Mouse (Mus musculus) testis, adult 2 months (tissue): Measurements from ENCODE around the gene Prkd2. TPM values are rescaled to one million over a fixed set of nuclear protein-coding genes. Genes with fewer than 3 reads are reported as not detected.

Source experiments
- H3K27ac ChIP-seq: fragments of 200-500 bp; 2 replicates; pipeline ENCODE4 v1.5.1; 2012; ENCODE audit warnings: low read depth, low read length; ENCODE audit not compliant: control insufficient read depth, insufficient read depth
- H3K27me3 ChIP-seq: fragments of 200-500 bp; 2 replicates; pipeline ENCODE4 v1.6.1; 2012; ENCODE audit warnings: mild to moderate bottlenecking, low read length, moderate library complexity; ENCODE audit not compliant: control insufficient read depth, insufficient read depth
- H3K36me3 ChIP-seq: fragments of 200-500 bp; 2 replicates; pipeline ENCODE4 v1.6.1; 2012; ENCODE audit warnings: mild to moderate bottlenecking, low read length; ENCODE audit not compliant: control insufficient read depth, insufficient read depth
- H3K4me1 ChIP-seq: fragments of 200-500 bp; 2 replicates; pipeline ENCODE4 v1.6.1; 2012; ENCODE audit warnings: low read length; ENCODE audit not compliant: control insufficient read depth, insufficient read depth
- H3K4me3 ChIP-seq: fragments of 200-500 bp; 2 replicates; pipeline ENCODE4 v1.5.1; 2012; ENCODE audit warnings: low read depth, mild to moderate bottlenecking, low read length, moderate library complexity, mixed read lengths; ENCODE audit not compliant: control insufficient read depth
- CTCF ChIP-seq: fragments of 200-500 bp; IDR thresholded peaks from 2 replicates; pipeline ENCODE4 v1.5.1; 2012; ENCODE audit warnings: low read depth, mild to moderate bottlenecking, inconsistent platforms, low read length, moderate library complexity; ENCODE audit not compliant: control insufficient read depth, insufficient read depth, insufficient replicate concordance
- POLR2A ChIP-seq: fragments of 200-500 bp; IDR thresholded peaks from 2 replicates; pipeline ENCODE4 v1.6.1; 2012; ENCODE audit warnings: low read depth, mild to moderate bottlenecking, inconsistent platforms, low read length, moderate library complexity; ENCODE audit not compliant: control insufficient read depth
- polyA plus RNA-seq: library from polyadenylated mRNA; depleted of rRNA; stranded (reverse); fragments of >200 nt; gene quantifications from 2 replicates; pipeline ENCODE4 v1.2.3, GENCODE M21; 2012

Gene Prkd2
- polyA plus RNA-seq, 1 experiment = 2.8 TPM

DNA sequence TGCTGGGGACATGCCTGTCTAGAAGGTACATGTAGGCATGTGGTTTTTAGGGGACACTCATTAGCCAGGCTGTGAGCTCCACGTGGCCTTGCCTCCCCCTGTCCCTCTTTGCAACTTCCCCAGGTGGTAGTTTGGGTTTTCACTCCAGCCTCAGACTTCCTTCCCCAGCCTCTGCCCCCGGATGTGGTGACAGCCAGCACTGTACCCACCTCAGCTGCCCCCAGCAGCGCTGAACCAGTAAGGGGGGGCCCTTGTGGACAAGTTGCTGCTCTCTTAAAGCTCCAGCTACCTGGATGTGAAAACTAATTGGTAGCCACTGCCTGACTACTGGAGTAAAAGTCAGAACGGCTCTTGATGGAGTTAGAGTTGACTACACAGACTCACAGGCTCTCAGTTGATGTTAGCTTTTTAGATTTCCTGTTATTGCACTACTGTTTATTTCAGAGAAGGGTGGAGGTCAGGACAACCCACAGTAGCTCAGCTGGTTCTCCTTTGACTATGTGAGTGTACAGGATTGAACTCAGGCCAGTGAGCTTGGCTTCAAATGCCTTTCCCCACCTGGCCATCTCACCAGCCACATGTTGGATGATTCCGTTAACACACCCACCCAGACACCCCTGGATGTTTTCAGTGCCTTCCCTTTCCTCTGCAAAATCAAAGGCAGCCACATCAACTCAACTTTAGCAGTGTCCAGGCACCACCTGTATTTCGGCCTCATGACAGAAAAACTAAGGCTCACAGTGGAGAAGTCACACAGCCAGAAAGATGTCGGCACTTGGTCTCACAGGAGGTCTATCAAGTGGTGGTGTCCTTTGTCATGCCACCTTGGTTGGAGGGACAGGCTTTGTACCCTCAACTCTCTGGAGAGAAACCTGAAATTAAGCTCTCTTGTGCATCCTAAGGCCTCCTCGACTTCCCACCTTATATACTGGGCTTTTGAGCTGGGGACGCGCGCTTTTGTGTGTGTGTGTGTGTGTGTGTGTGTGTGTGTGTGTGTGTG is 841 bp upstream of the Prkd2 start:
- Histone ChIP-seq H3K4me1 (peaks cover 40% of the 10 kb centered on the region), H3K27me3 (no peaks in the 10 kb centered on the region), H3K27ac (no peak overlapping the region), H3K4me3 (peak overlapping the region; percentile 84), H3K36me3 (peaks cover 3% of the 10 kb centered on the region)
- TF ChIP-seq CTCF = no peak
- no peak for TF ChIP-seq POLR2A

DNA sequence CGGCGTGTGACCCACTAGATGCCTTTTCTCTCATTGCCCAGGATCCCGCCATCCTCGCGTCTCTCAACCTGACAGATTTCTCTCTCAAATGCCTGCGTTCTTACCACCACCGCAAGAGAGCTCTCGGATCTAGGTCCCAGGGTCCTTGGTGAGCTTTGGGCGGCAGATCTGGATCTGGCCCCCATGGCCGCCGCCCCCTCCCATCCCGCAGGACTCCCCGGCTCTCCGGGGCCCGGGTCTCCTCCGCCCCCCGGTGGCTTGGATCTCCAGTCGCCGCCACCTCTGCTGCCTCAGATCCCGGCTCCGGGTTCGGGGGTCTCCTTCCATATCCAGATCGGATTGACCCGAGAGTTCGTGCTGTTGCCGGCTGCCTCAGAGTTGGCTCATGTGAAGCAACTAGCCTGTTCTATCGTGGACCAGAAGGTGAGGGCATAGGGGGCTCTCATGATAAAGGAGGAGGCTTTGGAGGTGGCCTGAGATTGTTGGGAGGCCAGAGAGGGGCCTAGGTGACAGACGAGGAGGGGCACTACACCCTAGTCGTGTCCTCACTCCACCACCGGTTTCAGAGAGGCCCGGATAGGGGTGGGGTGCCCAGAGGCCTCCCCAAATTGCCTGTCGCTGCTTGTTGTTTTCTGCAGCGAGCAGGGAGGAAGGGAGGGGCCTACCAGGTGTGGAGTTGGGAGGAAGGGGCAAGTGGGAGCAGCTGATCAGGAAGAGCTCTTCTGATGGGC is 904 bp downstream of the Prkd2 start:
- Histone ChIP-seq H3K4me1 (peaks cover 47% of the 10 kb centered on the region), H3K4me3 (peak overlapping the region; percentile 84), H3K36me3 (peaks cover 2% of the 10 kb centered on the region; the same call in 1 of the 2 replicates), H3K27ac (no peak overlapping the region), H3K27me3 (no peaks in the 10 kb centered on the region)
- TF ChIP-seq POLR2A (no peak), CTCF (no peak)

DNA sequence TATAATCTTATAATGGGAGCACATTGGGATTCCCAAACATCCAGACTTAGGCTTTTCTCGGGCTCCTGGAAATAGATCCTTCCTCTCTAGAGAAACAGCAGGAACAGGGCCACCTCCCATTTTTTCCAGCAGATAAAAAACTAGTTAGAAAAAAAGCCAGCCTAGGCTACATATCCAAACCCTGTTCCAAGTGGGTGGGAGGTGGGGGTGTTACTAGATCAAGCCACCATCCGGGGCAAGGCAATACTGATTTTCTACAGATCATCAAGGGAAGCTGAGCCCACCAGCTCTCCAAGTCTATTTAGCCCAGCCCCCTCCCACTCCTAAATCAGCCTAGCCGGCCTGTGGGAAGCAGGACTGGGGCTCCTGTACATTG is 2.0 kb downstream of the Prkd2 start:
- no peak overlapping the region for H3K27ac ChIP-seq
- peaks cover under 1% of the 10 kb centered on the region; the same call in 1 of the 2 replicates for H3K36me3 ChIP-seq
- H3K4me3 ChIP-seq = no peak overlapping the region

DNA sequence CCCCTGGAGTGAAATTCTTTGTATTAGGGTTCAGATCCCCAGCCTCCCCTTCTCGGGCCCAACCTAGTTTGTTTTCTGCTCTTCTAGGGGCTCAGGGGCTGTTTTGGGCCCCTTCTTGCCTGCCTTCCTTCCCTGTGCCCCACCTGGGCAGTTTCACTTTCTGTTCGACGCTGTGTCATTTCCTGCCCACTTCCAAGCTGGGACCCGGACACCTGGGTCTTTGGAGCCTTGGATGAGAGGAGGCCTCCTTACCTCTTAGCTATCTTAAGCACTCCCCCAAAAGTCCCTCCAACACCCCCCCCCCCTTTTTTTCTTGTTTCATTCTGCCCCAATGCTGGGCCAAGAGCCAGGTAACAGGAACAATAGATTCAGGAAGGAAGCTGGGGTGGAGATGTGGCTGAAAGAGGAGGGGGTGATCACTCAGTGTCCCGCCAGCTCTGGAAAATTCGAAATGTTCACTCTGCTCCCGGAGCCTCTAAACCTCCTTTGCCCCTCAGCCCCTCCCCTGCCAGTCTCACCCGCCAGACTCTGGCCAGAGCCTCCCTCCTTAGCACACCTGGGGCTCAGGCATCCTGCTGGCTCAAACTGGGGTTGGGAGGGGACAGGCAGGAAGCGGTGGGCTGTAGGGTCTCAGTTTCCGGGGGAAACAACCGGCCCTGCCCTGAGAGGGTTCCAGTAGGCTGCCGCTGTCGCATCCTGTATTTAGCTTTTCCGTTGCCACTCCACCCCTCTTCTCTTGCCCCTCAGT is 2.5 kb downstream of the Prkd2 start:
- no peaks in the 10 kb centered on the region for H3K27me3 ChIP-seq
- peak overlapping the region; percentile 38 for H3K4me3 ChIP-seq
- H3K4me1 ChIP-seq = peaks cover 51% of the 10 kb centered on the region
- no peak overlapping the region for H3K27ac ChIP-seq
- no peak for TF ChIP-seq POLR2A
- TF ChIP-seq CTCF = no peak
- H3K36me3 ChIP-seq = no peaks in the 10 kb centered on the region

More for the DNA sequence above, 2.0 kb downstream of the Prkd2 start:
- Histone ChIP-seq H3K27me3 (no peaks in the 10 kb centered on the region), H3K4me1 (peaks cover 51% of the 10 kb centered on the region)
- no peak for TF ChIP-seq CTCF
- TF ChIP-seq POLR2A = no peak

DNA sequence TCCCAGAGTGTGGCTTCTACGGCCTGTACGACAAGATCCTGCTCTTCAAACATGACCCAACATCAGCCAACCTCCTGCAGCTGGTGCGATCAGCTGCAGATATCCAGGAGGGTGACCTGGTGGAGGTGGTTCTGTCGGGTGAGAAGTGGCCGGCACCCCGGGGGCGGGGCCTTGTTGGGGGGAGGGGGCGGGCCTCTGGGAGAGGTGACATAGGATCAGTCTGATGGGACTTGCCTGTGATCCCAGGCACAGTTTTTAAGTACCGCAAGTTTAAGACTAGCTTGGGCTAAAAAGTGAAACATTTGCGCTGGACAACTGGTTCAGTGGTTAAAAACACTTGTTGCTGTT is 3.1 kb downstream of the Prkd2 start:
- Histone ChIP-seq H3K27me3 (no peaks in the 10 kb centered on the region), H3K4me1 (peaks cover 51% of the 10 kb centered on the region), H3K27ac (no peak overlapping the region), H3K36me3 (no peaks in the 10 kb centered on the region), H3K4me3 (peak overlapping the region; percentile 38)
- TF ChIP-seq CTCF (no peak), POLR2A (no peak)

DNA sequence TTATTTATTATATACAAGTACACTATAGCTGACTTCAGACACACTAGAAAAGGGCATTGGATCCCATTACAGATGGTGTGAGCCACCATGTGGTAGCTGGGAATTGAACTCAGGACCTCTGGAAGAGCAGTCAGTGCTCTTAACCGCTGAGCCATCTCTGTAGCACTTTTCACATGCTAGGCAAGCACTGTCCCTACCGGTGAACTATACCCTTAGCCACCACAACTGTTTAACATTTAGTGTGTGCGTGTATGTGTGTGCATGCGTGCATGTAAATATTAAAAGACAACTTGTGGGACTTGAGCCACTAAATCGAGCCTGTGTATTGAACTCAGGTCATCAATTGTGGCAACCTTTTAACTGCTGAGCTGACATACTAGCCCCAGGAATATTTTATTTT is 4.1 kb downstream of the Prkd2 start:
- TF ChIP-seq CTCF = no peak
- no peak for TF ChIP-seq POLR2A
- no peak overlapping the region for H3K4me3 ChIP-seq
- no peaks in the 10 kb centered on the region for H3K36me3 ChIP-seq

DNA sequence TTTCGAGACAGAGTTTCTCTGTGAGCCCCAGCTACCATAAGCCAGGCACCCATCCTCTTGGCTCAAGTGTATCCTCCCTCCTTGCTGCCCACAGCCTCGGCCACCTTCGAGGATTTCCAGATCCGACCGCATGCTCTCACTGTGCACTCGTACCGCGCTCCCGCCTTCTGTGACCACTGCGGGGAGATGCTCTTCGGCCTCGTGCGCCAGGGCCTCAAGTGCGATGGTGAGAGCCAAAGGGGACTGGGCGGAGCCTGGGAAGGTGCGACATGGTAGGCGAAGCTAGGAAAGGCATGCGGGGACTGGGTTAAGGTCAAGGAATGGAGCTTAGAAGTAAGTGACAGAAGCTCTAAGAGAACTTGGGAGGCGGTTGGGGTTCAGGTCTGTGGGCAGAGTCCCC is 4.8 kb downstream of the Prkd2 start:
- Histone ChIP-seq H3K4me3 (no peak overlapping the region), H3K36me3 (no peaks in the 10 kb centered on the region), H3K4me1 (peaks cover 38% of the 10 kb centered on the region), H3K27me3 (no peaks in the 10 kb centered on the region), H3K27ac (no peak overlapping the region)
- TF ChIP-seq POLR2A (no peak), CTCF (no peak)

More for the DNA sequence above, 4.1 kb downstream of the Prkd2 start:
- Histone ChIP-seq H3K4me1 (peaks cover 44% of the 10 kb centered on the region), H3K27ac (no peak overlapping the region), H3K27me3 (no peaks in the 10 kb centered on the region)
